Mouse (Mus musculus) kidney, embryonic 16.5 days (tissue): ENCODE measurements around the gene Cs. TPM values are rescaled to one million over a fixed set of nuclear protein-coding genes. Genes with fewer than 3 reads are reported as not detected.

ENCODE experiments used
- ATAC-seq: fragments of 200-750 bp; cut with Nextera tagmentation; 2 replicates; pipeline ENCODE4 v1.8.0; 2017; ENCODE audit warnings: moderate TSS enrichment; ENCODE audit not compliant: low FRiP score, low TSS enrichment
- H3K27ac ChIP-seq: fragments of 300-500 bp; sonication (generic); 2 replicates; pipeline ENCODE4 v1.5.1; 2014; ENCODE audit warnings: low read length
- H3K27me3 ChIP-seq: fragments of 300-500 bp; sonication (generic); 2 replicates; pipeline ENCODE4 v1.6.1; 2014; ENCODE audit warnings: low read length, control low read depth, mixed read lengths; ENCODE audit not compliant: insufficient read depth
- H3K36me3 ChIP-seq: fragments of 300-500 bp; sonication (generic); 2 replicates; pipeline ENCODE4 v1.6.1; 2014; ENCODE audit warnings: low read length, control low read depth, mixed read lengths; ENCODE audit not compliant: insufficient read depth
- H3K4me1 ChIP-seq: fragments of 300-500 bp; sonication (generic); 2 replicates; pipeline ENCODE4 v1.6.1; 2014; ENCODE audit warnings: low read length, control low read depth, mixed read lengths; ENCODE audit not compliant: insufficient read depth
- H3K4me2 ChIP-seq: fragments of 300-500 bp; sonication (generic); replicated peaks from 2 replicates; pipeline ENCODE4 v1.6.1; 2014; ENCODE audit warnings: low read depth, low read length
- H3K4me3 ChIP-seq: fragments of 300-500 bp; sonication (generic); 2 replicates; pipeline ENCODE4 v1.5.1; 2014; ENCODE audit warnings: mild to moderate bottlenecking, low read length
- H3K9ac ChIP-seq: fragments of 300-500 bp; sonication (generic); replicated peaks from 2 replicates; pipeline ENCODE4 v1.6.1; 2014; ENCODE audit warnings: low read length
- H3K9me3 ChIP-seq: fragments of 300-500 bp; sonication (generic); 2 replicates; pipeline ENCODE4 v1.6.1; 2016; ENCODE audit warnings: low read length, control low read depth
- WGBS: fragments of 180-500 bp; shearing (Covaris S2); extraction: QIAGEN DNeasy Blood & Tissue Kit; methylation state at CpG from one replicate; pipeline ENCODE4 v1.1.7; 2014; 5-methylcytosine and 5-hydroxymethylcytosine counted together
- microRNA-seq: library from miRNA; unstranded; fragments of <30 nt; microRNA quantifications from one replicate; pipeline ENCODE4, GENCODE M21; 2016
- polyA plus RNA-seq: library from polyadenylated mRNA; unstranded; fragments of >200 nt; fragmentation: Nextera tagmentation; extraction: Ambion mirVana; gene quantifications from 2 replicates; pipeline ENCODE4 v1.2.1, GENCODE M21; 2015

The Cs gene
- polyA plus RNA-seq, 1 experiment from 2014 or later = 244 TPM

GRCm38 (mm10) chr10:128412055-128412381 is 74.5 kb downstream of the Cs start:
- H3K9ac ChIP-seq = peak overlapping the region; percentile 93
- no peaks in the 10 kb centered on the region for H3K9me3 ChIP-seq
- H3K4me1 ChIP-seq = peaks cover 32% of the 10 kb centered on the region
- 0% methylated on average over 14 of the region's 14 CpGs for WGBS
- H3K36me3 ChIP-seq = peaks cover 23% of the 10 kb centered on the region
- no peak for ATAC-seq
- H3K4me2 ChIP-seq = peak overlapping the region; percentile 94
- H3K4me3 ChIP-seq = peak overlapping the region; percentile 99
- H3K27me3 ChIP-seq = no peaks in the 10 kb centered on the region
- peak overlapping the region; percentile 98 for H3K27ac ChIP-seq

Small RNA genes lying within 50 kb of the gene (microRNA-seq; reads per million reads assigned to microRNA genes)
- gene Gm25361 (not detected), gene Gm26308 (not detected), gene Mir6914 (not detected), gene Mir6915 (0.95 reads per million)

Other genes with a start within 250 kb of the Cs start
- 10.9 and 14.3 TPM in 2 replicates for gene Baz2a, start 246.2 kb upstream of the Cs start, polyA plus RNA-seq
- 39.8 and 43.6 TPM in 2 replicates for gene Rbms2, start 157.4 kb upstream of the Cs start, polyA plus RNA-seq
- gene Gls2, start 143.3 kb upstream of the Cs start, polyA plus RNA-seq = 1.1 and 1.3 TPM in 2 replicates
- gene Spryd4, start 125.9 kb upstream of the Cs start, polyA plus RNA-seq = 34.2 and 38.6 TPM in 2 replicates
- gene Mip, start 111.9 kb upstream of the Cs start, polyA plus RNA-seq = not detected in 2 replicates
- 64.5 and 68.2 TPM in 2 replicates for gene Timeless, start 105.7 kb upstream of the Cs start, polyA plus RNA-seq
- 0.39 and 0.66 TPM in 2 replicates for gene Apon, start 83.6 kb upstream of the Cs start, polyA plus RNA-seq
- gene Apof, start 69.1 kb upstream of the Cs start, polyA plus RNA-seq = 0.62 and 0.69 TPM in 2 replicates
- gene Stat2, start 67.2 kb upstream of the Cs start, polyA plus RNA-seq = 12.9 and 14.9 TPM in 2 replicates
- gene Il23a, start 39.0 kb upstream of the Cs start, polyA plus RNA-seq = 0.15 and 0.35 TPM in 2 replicates
- 42.0 and 45.0 TPM in 2 replicates for gene Pan2, start 34.4 kb upstream of the Cs start, polyA plus RNA-seq
- gene Cnpy2, start 15.3 kb upstream of the Cs start, polyA plus RNA-seq = 343 and 370 TPM in 2 replicates
- 4.1 and 10.9 TPM in 2 replicates for gene Coq10a, start 31.3 kb downstream of the Cs start, polyA plus RNA-seq
- 11.9 and 12.8 TPM in 2 replicates for gene Ankrd52, start 39.4 kb downstream of the Cs start, polyA plus RNA-seq
- gene Slc39a5, start 63.5 kb downstream of the Cs start, polyA plus RNA-seq = 69.0 and 75.1 TPM in 2 replicates
- 81.7 and 94.8 TPM in 2 replicates for gene Nabp2, start 73.8 kb downstream of the Cs start, polyA plus RNA-seq
- 52.5 and 52.6 TPM in 2 replicates for gene Rnf41, start 73.9 kb downstream of the Cs start, polyA plus RNA-seq
- gene Smarcc2, start 121.5 kb downstream of the Cs start, polyA plus RNA-seq = 64.5 and 75.9 TPM in 2 replicates
- 1,255 and 1,413 TPM in 2 replicates for gene Myl6, start 156.4 kb downstream of the Cs start, polyA plus RNA-seq
- 4.2 and 5.7 TPM in 2 replicates for gene Myl6b, start 161.0 kb downstream of the Cs start, polyA plus RNA-seq
- 23.2 and 24.2 TPM in 2 replicates for gene Esyt1, start 188.1 kb downstream of the Cs start, polyA plus RNA-seq
- 16.2 and 16.6 TPM in 2 replicates for gene Zc3h10, start 210.0 kb downstream of the Cs start, polyA plus RNA-seq
- 3,659 and 3,733 TPM in 2 replicates for gene Rpl41, start 211.6 kb downstream of the Cs start, polyA plus RNA-seq
- gene Pa2g4, start 228.3 kb downstream of the Cs start, polyA plus RNA-seq = 200 and 203 TPM in 2 replicates